Mouse (Mus musculus) myocyte (in vitro differentiated cells): ENCODE results near the gene Hook2. TPM values are rescaled to one million over a fixed set of nuclear protein-coding genes. Genes with fewer than 3 reads are reported as not detected.

Experiments
- H3K27me3 ChIP-seq: one replicate; pipeline ENCODE4 v1.6.1; 2011; ENCODE audit not compliant: control insufficient read depth, insufficient read depth, insufficient read length
- H3K36me3 ChIP-seq: one replicate; pipeline ENCODE4 v1.6.1; 2011; ENCODE audit not compliant: control insufficient read depth, insufficient read depth
- H3K4me2 ChIP-seq: one replicate; pipeline ENCODE4 v1.6.1; 2011; ENCODE audit warnings: low read depth, control low read depth
- H3K4me3 ChIP-seq: one replicate; pipeline ENCODE4 v1.5.1; 2011; ENCODE audit warnings: mild to moderate bottlenecking, control low read depth, moderate library complexity
- H3K79me2 ChIP-seq: one replicate; pipeline ENCODE4 v1.6.1; 2011; ENCODE audit not compliant: control insufficient read depth, insufficient read depth
- H3ac ChIP-seq: one replicate; pipeline ENCODE4 v1.6.1; 2011; ENCODE audit not compliant: control insufficient read depth, insufficient read length
- CEBPB ChIP-seq: IDR thresholded peaks from 2 replicates; pipeline ENCODE4 v1.6.1; 2011; ENCODE audit warnings: mild to moderate bottlenecking, moderate library complexity; ENCODE audit not compliant: poor library complexity, insufficient read depth, severe bottlenecking
- E2F4 ChIP-seq: IDR thresholded peaks from one replicate; pipeline ENCODE4 v1.6.1; 2011; ENCODE audit warnings: mild to moderate bottlenecking, control low read depth, moderate library complexity; ENCODE audit not compliant: insufficient read depth
- MAX ChIP-seq: IDR thresholded peaks from one replicate; pipeline ENCODE4 v1.6.1; 2011; ENCODE audit warnings: low read depth, mild to moderate bottlenecking, control low read depth
- MYOD1 ChIP-seq, 3 experiments: IDR thresholded peaks; one replicate each; pipeline ENCODE4 v1.6.1; 2011; ENCODE audit warnings: control low read depth in 2 of 3, low read depth in 2 of 3, mild to moderate bottlenecking in 2 of 3, moderate library complexity in 1 of 3; ENCODE audit not compliant: insufficient read length in 2 of 3, control insufficient read depth in 1 of 3
- MYOG ChIP-seq, 3 experiments: IDR thresholded peaks; one replicate each; pipeline ENCODE4 v1.6.1; 2011; ENCODE audit warnings: control low read depth in 2 of 3, low read depth in 2 of 3, mild to moderate bottlenecking in 2 of 3; ENCODE audit not compliant: insufficient read length in 2 of 3, control insufficient read depth in 1 of 3, insufficient read depth in 1 of 3
- POLR2A ChIP-seq: IDR thresholded peaks from one replicate; pipeline ENCODE4 v1.6.1; 2011; ENCODE audit warnings: low read depth, mild to moderate bottlenecking, control low read depth, moderate library complexity; ENCODE audit not compliant: insufficient read length
- POLR2AphosphoS2 ChIP-seq: IDR thresholded peaks from one replicate; pipeline ENCODE4 v1.6.1; 2011; ENCODE audit warnings: low read depth, control low read depth; ENCODE audit not compliant: insufficient read length
- REST ChIP-seq: IDR thresholded peaks from one replicate; pipeline ENCODE4 v1.6.1; 2011; ENCODE audit warnings: mild to moderate bottlenecking, control low read depth, moderate library complexity; ENCODE audit not compliant: insufficient read depth, insufficient read length
- SRF ChIP-seq: IDR thresholded peaks from one replicate; pipeline ENCODE4 v1.6.1; 2011; ENCODE audit warnings: low read depth; ENCODE audit not compliant: control insufficient read depth, insufficient read length
- TCF12 ChIP-seq: IDR thresholded peaks from one replicate; pipeline ENCODE4 v1.6.1; 2011; ENCODE audit warnings: mild to moderate bottlenecking, control low read depth; ENCODE audit not compliant: poor library complexity, insufficient read depth, severe bottlenecking
- TCF3 ChIP-seq: IDR thresholded peaks from one replicate; pipeline ENCODE4 v1.6.1; 2011; ENCODE audit warnings: low read depth, control low read depth; ENCODE audit not compliant: insufficient read length
- USF1 ChIP-seq: IDR thresholded peaks from one replicate; pipeline ENCODE4 v1.6.1; 2011; ENCODE audit warnings: low read depth, mild to moderate bottlenecking, control low read depth, moderate library complexity
- polyA plus RNA-seq: library from polyadenylated mRNA; unstranded; fragments of >200 nt; fragmentation: generic; extraction: Trizol; gene quantifications from one replicate; pipeline ENCODE4 v1.2.1, GENCODE M21; 2012; ENCODE audit warnings: missing spikeins

The Hook2 gene
- polyA plus RNA-seq, 1 experiment, result 9.3 TPM

DNA sequence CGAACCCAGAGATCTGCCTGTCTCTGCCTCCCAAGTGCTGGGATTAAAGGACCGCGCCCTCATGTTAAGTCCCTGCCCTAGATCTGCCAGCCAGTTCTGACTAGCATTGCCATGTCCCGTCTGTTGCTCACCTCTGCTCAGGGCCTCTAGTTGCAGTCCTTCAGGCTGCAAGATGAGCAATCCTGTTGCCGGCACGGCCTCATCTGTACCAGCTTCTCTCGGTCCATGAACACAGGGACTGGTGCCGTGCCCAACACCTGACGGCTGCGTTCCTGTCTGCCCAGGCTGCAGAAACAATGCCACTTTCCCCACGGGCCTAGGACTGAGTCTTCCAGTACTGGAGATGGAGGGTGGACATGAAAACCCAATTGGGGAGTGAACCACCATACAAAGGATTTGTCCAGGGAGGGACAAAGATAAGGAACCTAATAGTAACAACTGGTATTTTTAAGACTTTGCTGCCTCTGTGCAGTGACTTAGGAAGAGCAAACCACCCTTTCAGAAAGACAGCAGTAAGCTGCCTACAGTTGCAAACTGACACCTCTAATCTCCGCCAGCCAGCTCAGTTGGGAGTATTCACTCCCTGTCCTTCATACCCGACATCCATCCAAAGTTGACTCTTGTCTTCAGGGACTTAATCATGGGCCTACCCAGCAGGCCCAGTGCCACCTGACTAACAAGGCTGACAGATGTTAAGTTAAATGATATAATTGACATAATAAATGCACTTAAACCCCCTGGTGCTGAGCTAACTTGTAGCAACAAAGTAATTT, 22.7 kb upstream of the Hook2 start:
- Histone ChIP-seq H3K79me2 (peaks cover 14% of the 10 kb centered on the region), H3K36me3 (peaks cover 3% of the 10 kb centered on the region), H3K27me3 (no peaks in the 10 kb centered on the region), H3K4me3 (peak overlapping the region; percentile 99), H3ac (no peak overlapping the region), H3K4me2 (peak overlapping the region; percentile 71)
- TF ChIP-seq MYOG (IDR thresholded peaks at IDR 0.05; ENCODE audit: control insufficient read depth in 1 of 3, insufficient read depth in 1 of 3, insufficient read length in 2 of 3, low read depth in 2 of 3) (no peak), POLR2A (no peak), MYOD1 (IDR thresholded peaks at IDR 0.05; ENCODE audit: control insufficient read depth in 1 of 3, insufficient read length in 2 of 3, low read depth in 2 of 3) (no peak), REST (no peak), TCF3 (no peak), MAX (no peak), POLR2AphosphoS2 (no peak), E2F4 (no peak)

DNA sequence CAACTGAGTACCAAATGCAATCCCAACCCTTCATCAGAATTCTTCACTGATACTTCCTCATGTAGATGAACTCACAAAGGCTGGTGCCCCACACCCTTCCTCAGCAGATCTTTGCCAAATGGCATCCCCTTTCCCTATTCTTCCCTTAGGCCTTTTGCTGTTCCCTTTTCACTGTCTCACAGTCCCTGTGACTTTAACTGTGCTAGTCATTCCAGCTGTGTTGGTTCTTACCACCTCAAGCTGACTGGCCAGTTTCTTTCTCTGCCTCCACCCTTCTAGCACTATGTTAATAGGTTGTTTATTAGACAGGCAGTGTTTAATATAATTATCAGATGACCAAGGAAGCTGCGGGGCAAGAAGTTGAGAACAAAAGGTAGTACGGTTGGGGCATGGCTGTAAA, 21.8 kb upstream of the Hook2 start:
- H3K79me2 ChIP-seq, result peaks cover 14% of the 10 kb centered on the region
- TF ChIP-seq SRF (no peak), MYOD1 (IDR thresholded peaks at IDR 0.05; ENCODE audit: control insufficient read depth in 1 of 3, insufficient read length in 2 of 3, low read depth in 2 of 3) (no peak), TCF3 (no peak), REST (no peak), POLR2AphosphoS2 (no peak), MAX (no peak), MYOG (IDR thresholded peaks at IDR 0.05; ENCODE audit: control insufficient read depth in 1 of 3, insufficient read depth in 1 of 3, insufficient read length in 2 of 3, low read depth in 2 of 3) (no peak), USF1 (no peak), CEBPB (no peak), E2F4 (no peak), POLR2A (no peak), TCF12 (no peak)
- H3K4me2 ChIP-seq, result peak overlapping the region; percentile 71
- H3K36me3 ChIP-seq, result peaks cover 7% of the 10 kb centered on the region
- H3K4me3 ChIP-seq, result peak overlapping the region; percentile 99
- H3K27me3 ChIP-seq, result no peaks in the 10 kb centered on the region
- H3ac ChIP-seq, result peak overlapping the region; percentile 79

DNA sequence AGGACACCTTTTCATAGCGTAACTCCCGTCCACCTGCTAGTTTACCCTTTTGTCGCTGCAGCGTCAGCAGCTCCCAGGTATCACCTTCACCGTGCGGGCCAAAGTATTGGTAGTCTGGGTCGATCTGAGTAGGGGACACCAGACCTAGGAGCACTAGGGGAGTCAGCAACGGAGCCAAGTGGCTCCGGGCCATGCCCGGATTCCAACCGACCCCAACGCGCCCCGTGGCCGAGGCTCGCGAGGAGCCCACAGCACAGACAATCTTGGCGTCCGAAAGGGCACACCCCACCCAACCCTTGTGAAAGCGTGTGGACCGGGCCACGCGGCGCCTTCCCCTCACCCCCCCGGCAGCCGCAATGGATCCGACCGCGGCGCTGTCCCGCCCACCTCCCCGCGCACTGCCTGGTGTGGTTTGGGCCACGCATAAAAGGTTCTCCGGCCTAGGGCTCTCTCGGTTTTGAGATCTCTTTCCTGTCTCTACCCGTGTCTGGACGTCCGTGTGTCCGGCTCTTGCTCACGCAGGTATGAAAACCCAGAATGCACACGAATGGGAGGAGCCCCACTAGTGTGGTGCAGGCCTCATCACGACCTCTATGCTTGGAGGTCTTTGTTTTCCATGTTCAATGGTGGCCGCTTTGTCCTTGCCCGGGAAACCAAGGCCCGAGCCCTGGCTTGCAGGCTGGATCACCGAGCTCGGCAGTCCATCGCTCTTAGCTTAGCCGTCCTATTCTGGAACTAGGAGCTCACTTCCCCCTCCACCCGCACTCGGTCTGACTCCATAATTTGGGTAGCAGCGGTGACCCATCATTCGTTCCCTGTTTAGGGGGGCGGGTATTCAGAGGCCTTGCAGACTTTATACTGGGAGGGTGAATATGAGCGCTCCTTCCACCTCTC, 20.9 kb upstream of the Hook2 start, which contains the start of the genes Gm49661, Prdx2 and Rnaseh2a:
TSS of gene Gm49661 (minus strand) at position 193 of the 894 bp plus-strand sequence.
TSS of gene Prdx2 (plus strand) at position 347 of the 894 bp plus-strand sequence.
TSS of gene Rnaseh2a (minus strand) at position 527 of the 894 bp plus-strand sequence.
- peak; percentile 73 for TF ChIP-seq POLR2A
- no peak for TF ChIP-seq TCF12
- no peak for TF ChIP-seq CEBPB
- peak; percentile 67 for TF ChIP-seq POLR2AphosphoS2
- TF ChIP-seq MYOG (IDR thresholded peaks at IDR 0.05; ENCODE audit: control insufficient read depth in 1 of 3, insufficient read depth in 1 of 3, insufficient read length in 2 of 3, low read depth in 2 of 3), result peak in 1 of 3 experiments; percentile 1
- TF ChIP-seq MYOD1 (IDR thresholded peaks at IDR 0.05; ENCODE audit: control insufficient read depth in 1 of 3, insufficient read length in 2 of 3, low read depth in 2 of 3), result no peak
- peaks cover 7% of the 10 kb centered on the region for H3K36me3 ChIP-seq
- peaks cover 14% of the 10 kb centered on the region for H3K79me2 ChIP-seq
- peak within 1 kb of the TSS; percentile 79 for H3ac ChIP-seq
- no peaks in the 10 kb centered on the region for H3K27me3 ChIP-seq
- H3K4me3 ChIP-seq, result peak within 1 kb of the TSS; percentile 99
- H3K4me2 ChIP-seq, result peak within 1 kb of the TSS; percentile 71

DNA sequence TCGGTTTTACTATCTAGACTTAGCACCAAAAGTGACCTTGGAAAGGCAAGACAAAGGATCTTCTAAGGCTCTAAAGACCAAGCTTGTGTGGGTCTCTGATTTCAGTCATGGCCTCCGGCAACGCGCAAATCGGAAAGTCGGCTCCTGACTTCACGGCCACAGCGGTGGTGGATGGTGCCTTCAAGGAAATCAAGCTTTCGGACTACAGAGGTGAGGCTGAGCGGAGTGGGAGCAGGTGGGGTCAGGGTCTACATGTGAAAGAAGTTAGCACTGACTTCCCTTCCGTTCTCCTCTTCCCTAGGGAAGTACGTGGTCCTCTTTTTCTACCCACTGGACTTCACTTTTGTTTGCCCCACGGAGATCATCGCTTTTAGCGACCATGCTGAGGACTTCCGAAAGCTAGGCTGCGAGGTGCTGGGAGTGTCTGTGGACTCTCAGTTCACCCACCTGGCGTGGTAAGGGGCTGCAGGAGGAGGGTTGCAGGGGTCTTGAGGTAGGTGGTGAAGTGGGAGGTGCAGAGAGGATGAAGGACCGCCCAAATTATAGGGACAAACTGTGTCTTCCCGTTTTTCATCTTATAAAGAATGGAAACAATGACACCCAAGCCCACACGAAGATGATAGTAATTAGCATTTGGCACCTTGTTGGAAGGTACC, 20.1 kb upstream of the Hook2 start:
- TF ChIP-seq CEBPB, result no peak
- no peak for TF ChIP-seq E2F4
- no peak for TF ChIP-seq TCF3
- no peak for TF ChIP-seq POLR2A
- no peak for TF ChIP-seq MYOG (IDR thresholded peaks at IDR 0.05; ENCODE audit: control insufficient read depth in 1 of 3, insufficient read depth in 1 of 3, insufficient read length in 2 of 3, low read depth in 2 of 3)
- no peak for TF ChIP-seq MAX
- no peak for TF ChIP-seq POLR2AphosphoS2
- TF ChIP-seq TCF12, result no peak
- no peak for TF ChIP-seq USF1
- TF ChIP-seq MYOD1 (IDR thresholded peaks at IDR 0.05; ENCODE audit: control insufficient read depth in 1 of 3, insufficient read length in 2 of 3, low read depth in 2 of 3), result no peak
- no peak for TF ChIP-seq SRF
- no peak for TF ChIP-seq REST
- Histone ChIP-seq H3K27me3 (no peaks in the 10 kb centered on the region), H3K79me2 (peaks cover 14% of the 10 kb centered on the region), H3K36me3 (peaks cover 7% of the 10 kb centered on the region), H3ac (peak overlapping the region; percentile 79), H3K4me2 (peak overlapping the region; percentile 71), H3K4me3 (peak overlapping the region; percentile 99)
